Mouse (Mus musculus): Measurements from ENCODE around the gene Gm3238. TPM values are rescaled to one million over a fixed set of nuclear protein-coding genes. Genes with fewer than 3 reads are reported as not detected.
"Not testable (repeated sequence)": the region's sequence is repeated elsewhere in the genome, so short reads cannot be mapped to it uniquely, and the experiment has no call there.

Gene Gm3238
- polyA plus RNA-seq, 1 experiment, result not detected

- whole genome bisulfite sequencing, result 49% methylated on average over 3 of the region's 3 CpGs
- DNase-seq (ENCODE audit: low read depth, low spot score), result not testable (repeated sequence)
Measured at GRCm38 (mm10) chr10:77752312-77752711, 18.8 kb downstream of the Gm3238 start.

DNA sequence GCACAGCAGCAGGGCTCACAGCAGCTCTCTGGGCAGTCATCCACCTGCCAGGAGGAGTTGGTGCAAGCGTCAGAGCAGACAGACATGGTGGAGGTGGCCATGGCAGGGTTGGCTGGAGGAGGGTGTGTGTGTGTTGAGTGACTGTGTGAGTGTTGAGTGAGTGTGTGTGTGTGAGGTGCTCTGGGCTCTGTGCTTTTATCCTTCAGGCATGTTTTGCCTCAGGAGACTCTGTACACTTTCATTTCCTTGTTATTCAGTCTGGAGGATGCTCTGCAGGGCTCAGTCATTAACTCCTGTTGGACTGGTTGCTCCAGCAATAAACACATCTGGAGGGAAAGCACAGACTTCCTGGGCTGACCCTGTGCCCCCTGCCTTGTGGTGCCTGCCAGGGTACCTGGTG is 19.9 kb downstream of the Gm3238 start, which contains the start of gene Gm9736:
Gene Gm9736, minus strand, starts transcription at position 101 of the 400 bp plus-strand sequence.
- not testable (repeated sequence) for DNase-seq (ENCODE audit: low read depth, low spot score)
- 53% methylated on average over 1 of the region's 1 CpGs for WGBS

DNA sequence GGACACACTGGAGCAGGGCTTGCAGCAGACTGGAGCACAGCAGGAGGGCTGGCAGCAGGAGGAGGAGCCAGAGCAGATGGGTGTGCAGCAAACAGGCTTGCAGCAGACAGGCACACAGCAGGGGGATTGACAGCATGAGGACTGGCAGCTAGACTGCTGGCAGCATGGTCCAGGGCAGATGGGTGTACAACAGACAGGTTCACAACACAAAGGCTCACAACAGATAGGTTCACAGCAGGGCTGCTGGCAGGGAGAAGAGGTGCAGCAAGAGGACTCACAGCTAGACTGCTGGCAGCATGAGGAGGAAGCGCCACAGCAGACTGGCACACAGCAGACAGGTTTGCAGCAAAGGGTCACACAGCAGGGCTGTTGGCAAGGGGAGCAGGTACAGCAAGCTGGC is 20.4 kb downstream of the Gm3238 start:
- 84% methylated on average over 1 of the region's 1 CpGs for WGBS
- not testable (repeated sequence) for DNase-seq (ENCODE audit: low read depth, low spot score)

GRCm38 (mm10) chr10:77741924-77742688 is 29.0 kb downstream of the Gm3238 start, which contains the start of gene Gm18596:
TSS of gene Gm18596 (minus strand) at chr10:77742638.
- WGBS, result 48% methylated on average over 5 of the region's 5 CpGs
- DNase-seq (ENCODE audit: low read depth, low spot score), result not testable (repeated sequence)

DNA sequence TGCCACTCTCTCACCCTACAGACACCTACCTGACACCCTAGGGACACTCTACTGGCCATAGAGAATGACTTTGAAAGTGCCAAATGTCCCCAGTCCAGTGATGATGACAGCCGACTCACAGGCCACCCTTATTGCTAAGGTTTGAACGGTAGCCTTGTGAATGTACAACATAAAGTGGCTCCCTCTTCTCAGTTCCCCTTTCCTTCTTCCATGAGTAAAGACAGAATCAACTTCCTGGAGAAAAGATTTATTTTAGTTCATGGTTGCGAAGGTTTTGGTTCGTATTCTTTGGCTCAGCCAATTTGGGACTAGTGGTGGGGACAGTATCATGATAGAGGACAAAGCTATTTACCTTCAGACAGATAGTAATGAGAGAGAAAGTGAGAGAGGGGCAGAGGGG is 32.2 kb downstream of the Gm3238 start:
- WGBS, result 75% methylated on average over 4 of the region's 4 CpGs

GRCm38 (mm10) chr10:77735928-77736327 is 35.2 kb downstream of the Gm3238 start:
- 97% methylated on average over 1 of the region's 1 CpGs for WGBS

More for the DNA sequence above, 32.2 kb downstream of the Gm3238 start:
- DNase-seq (ENCODE audit: low read depth, low spot score), result no peak

GRCm38 (mm10) chr10:77729241-77729640 is 41.9 kb downstream of the Gm3238 start:
- 47% methylated on average over 4 of the region's 4 CpGs for WGBS
- DNase-seq (ENCODE audit: low read depth, low spot score), result no peak

More at GRCm38 (mm10) chr10:77735928-77736327, 35.2 kb downstream of the Gm3238 start:
- no peak for DNase-seq (ENCODE audit: low read depth, low spot score)

DNA sequence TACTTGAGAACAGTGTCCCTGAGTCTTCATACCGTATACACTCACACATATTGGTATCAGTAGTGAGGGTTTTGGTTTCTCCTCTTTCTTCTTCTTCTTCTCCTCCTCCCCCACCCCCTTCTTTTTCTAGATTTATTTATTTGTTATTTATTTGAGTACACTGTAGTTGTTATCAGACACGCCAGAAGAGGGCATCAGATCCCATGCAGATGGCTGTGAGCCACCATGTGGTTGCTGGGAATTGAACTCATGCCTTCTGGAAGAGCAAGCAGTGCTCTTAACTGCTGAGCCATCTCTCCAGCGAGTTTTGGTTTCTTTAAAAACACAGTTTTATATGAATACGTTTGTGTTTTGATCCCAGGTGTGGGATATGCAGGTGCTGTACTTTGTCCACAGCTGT is 42.8 kb downstream of the Gm3238 start:
- no peak for DNase-seq (ENCODE audit: low read depth, low spot score)
- WGBS, result 46% methylated on average over 4 of the region's 4 CpGs

GRCm38 (mm10) chr10:77726186-77726585 is 44.9 kb downstream of the Gm3238 start, which contains the start of gene Gm10100:
TSS of gene Gm10100 (plus strand) at chr10:77726486.
- WGBS, result 14% methylated on average over 3 of the region's 3 CpGs

GRCm38 (mm10) chr10:77724855-77725254 is 46.3 kb downstream of the Gm3238 start:
- no peak for DNase-seq (ENCODE audit: low read depth, low spot score)
- WGBS, result 74% methylated on average over 8 of the region's 8 CpGs

More at GRCm38 (mm10) chr10:77726186-77726585, 44.9 kb downstream of the Gm3238 start, which contains the start of gene Gm10100:
- DNase-seq (ENCODE audit: low read depth, low spot score), result no peak

Other genes with a start within 250 kb of the Gm3238 start
- gene Itgb2, start 241.1 kb downstream of the Gm3238 start, polyA plus RNA-seq (2012; rRNA removed), result 19.2 and 25.3 TPM in 2 replicates
- 158 and 222 TPM in 2 replicates for gene Pttg1ip, start 189.6 kb downstream of the Gm3238 start, polyA plus RNA-seq (2012; rRNA removed)
- 293 and 338 TPM in 2 replicates for gene Sumo3, start 165.2 kb downstream of the Gm3238 start, polyA plus RNA-seq (2012; rRNA removed)
- gene Gm49325, start 165.1 kb downstream of the Gm3238 start, polyA plus RNA-seq (2012; rRNA removed), result not detected in 2 replicates
- gene Ube2g2, start 149.1 kb downstream of the Gm3238 start, polyA plus RNA-seq (2012; rRNA removed), result 27.7 and 31.4 TPM in 2 replicates
- 0.52 and 0.94 TPM in 2 replicates for gene Tspear, start 84.8 kb downstream of the Gm3238 start, polyA plus RNA-seq (2012; rRNA removed)
- gene Gm19402, start 80.6 kb downstream of the Gm3238 start, polyA plus RNA-seq (2012; rRNA removed), result not detected in 2 replicates
- gene Gm9508, start 74.1 kb downstream of the Gm3238 start, polyA plus RNA-seq (2012; rRNA removed), result not detected in 2 replicates
- gene Gm10272, start 64.7 kb downstream of the Gm3238 start, polyA plus RNA-seq (2012; rRNA removed), result not detected in 2 replicates
- gene Gm10024, start 59.9 kb downstream of the Gm3238 start, polyA plus RNA-seq (2012; rRNA removed), result not detected in 2 replicates
- gene Gm10142, start 55.5 kb downstream of the Gm3238 start, polyA plus RNA-seq (2012; rRNA removed), result not detected in 2 replicates
- not detected in 2 replicates for gene Krtap12-1, start 50.7 kb downstream of the Gm3238 start, polyA plus RNA-seq (2012; rRNA removed)
- gene Gm10100, start 44.8 kb downstream of the Gm3238 start, polyA plus RNA-seq (2012; rRNA removed), result not detected in 2 replicates
- gene Gm18596, start 28.7 kb downstream of the Gm3238 start, polyA plus RNA-seq (2012; rRNA removed), result not detected in 2 replicates
- gene Gm9736, start 20.0 kb downstream of the Gm3238 start, polyA plus RNA-seq (2012; rRNA removed), result not detected in 2 replicates
- not detected in 2 replicates for gene Gm3233, start 11.6 kb downstream of the Gm3238 start, polyA plus RNA-seq (2012; rRNA removed)
- not detected in 2 replicates for gene Gm7138, start 5.6 kb upstream of the Gm3238 start, polyA plus RNA-seq (2012; rRNA removed)
- gene Gm3250, start 11.2 kb upstream of the Gm3238 start, polyA plus RNA-seq (2012; rRNA removed), result not detected in 2 replicates
- not detected in 2 replicates for gene Gm7137, start 16.9 kb upstream of the Gm3238 start, polyA plus RNA-seq (2012; rRNA removed)
- not detected in 2 replicates for gene Gm9639, start 23.8 kb upstream of the Gm3238 start, polyA plus RNA-seq (2012; rRNA removed)
- gene Gm19668, start 27.8 kb upstream of the Gm3238 start, polyA plus RNA-seq (2012; rRNA removed), result not detected in 2 replicates
- not detected in 2 replicates for gene Gm9507, start 40.5 kb upstream of the Gm3238 start, polyA plus RNA-seq (2012; rRNA removed)
- not detected in 2 replicates for gene Gm2696, start 43.4 kb upstream of the Gm3238 start, polyA plus RNA-seq (2012; rRNA removed)
- gene Krtap10-4, start 55.8 kb upstream of the Gm3238 start, polyA plus RNA-seq (2012; rRNA removed), result not detected in 2 replicates
- gene Krtap10-10, start 64.6 kb upstream of the Gm3238 start, polyA plus RNA-seq (2012; rRNA removed), result not detected in 2 replicates
- gene Gm36176, start 75.5 kb upstream of the Gm3238 start, polyA plus RNA-seq (2012; rRNA removed), result not detected in 2 replicates
- gene Gm10318, start 81.5 kb upstream of the Gm3238 start, polyA plus RNA-seq (2012; rRNA removed), result not detected in 2 replicates
- not detected in 2 replicates for gene Gm3285, start 90.7 kb upstream of the Gm3238 start, polyA plus RNA-seq (2012; rRNA removed)
- 6.4 and 6.8 TPM in 2 replicates for gene Lrrc3, start 131.2 kb upstream of the Gm3238 start, polyA plus RNA-seq (2012; rRNA removed)
- gene Trpm2, start 199.2 kb upstream of the Gm3238 start, polyA plus RNA-seq (2012; rRNA removed), result 2.4 and 4.4 TPM in 2 replicates
- 10.4 and 13.1 TPM in 2 replicates for gene 1810043G02Rik, start 207.2 kb upstream of the Gm3238 start, polyA plus RNA-seq (2012; rRNA removed)
- gene Pfkl, start 238.8 kb upstream of the Gm3238 start, polyA plus RNA-seq (2012; rRNA removed), result 29.8 and 41.2 TPM in 2 replicates